Mouse (Mus musculus) megakaryocyte progenitor cell, adult 5-6 weeks (primary cell): ENCODE measurements around the gene Kif18b. TPM values are rescaled to one million over a fixed set of nuclear protein-coding genes. Genes with fewer than 3 reads are reported as not detected.

ENCODE experiments used
- ATAC-seq: replicated peaks from 2 replicates; pipeline ENCODE4 v1.8.0; 2016; ENCODE audit warnings: mild to moderate bottlenecking, moderate TSS enrichment, inconsistent platforms; ENCODE audit not compliant: poor library complexity
- total RNA-seq, 2 experiments: library from RNA; stranded (forward) in 1 of 2; stranded (reverse) in 1 of 2; fragments of 157-497, 149-512 nt in 1 of 2; fragments of 200-1000 nt in 1 of 2; gene quantifications; 2 replicates each; pipeline versions ENCODE4 v1.2.3 to v1.2.4; 2015 to 2017

Gene Kif18b
- total RNA-seq (2015) (18.8 and 19.0 TPM in 2 replicates), total RNA-seq (2017) (18.9 and 20.5 TPM in 2 replicates)

DNA sequence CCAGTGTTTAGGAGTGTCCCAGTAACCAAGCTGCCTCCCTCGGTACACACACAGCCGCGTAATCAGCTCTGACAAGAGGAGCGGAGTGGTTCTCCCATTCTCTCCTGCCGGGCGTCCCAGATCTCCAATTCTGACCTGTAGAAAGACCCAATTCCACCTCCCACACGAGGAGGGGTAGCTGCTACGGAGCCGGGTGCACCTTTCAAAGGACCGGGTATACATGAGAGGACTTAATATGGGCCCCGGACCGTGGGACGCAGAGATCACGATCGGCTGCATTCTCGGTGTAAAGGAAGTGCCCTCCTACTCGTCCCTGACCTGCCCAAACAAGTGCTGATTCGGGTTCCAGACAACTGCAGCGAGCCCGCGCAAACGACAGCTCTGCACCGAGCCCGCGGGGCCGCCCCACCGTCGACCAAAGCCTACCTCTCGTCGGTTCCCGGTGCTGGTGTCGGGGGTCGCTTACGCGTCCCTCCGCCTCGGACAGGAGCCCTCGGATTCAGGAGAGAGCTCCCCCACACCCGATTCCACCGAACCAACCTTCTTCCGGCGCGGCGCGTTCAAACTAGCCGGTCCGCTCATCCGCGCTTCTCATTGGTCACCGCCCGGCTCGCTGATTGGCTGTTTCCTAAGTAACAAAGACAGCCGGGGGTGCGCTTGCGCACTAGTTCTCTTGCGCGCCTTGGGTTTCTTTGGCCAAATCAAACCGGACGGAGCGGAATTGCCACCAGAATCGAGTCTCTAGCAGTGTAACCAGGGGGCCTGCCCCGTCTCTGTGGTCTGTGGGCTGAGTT lies at the start of gene Kif18b:
Gene Kif18b, minus strand, starts transcription at position 568 of the 794 bp plus-strand sequence.
- peak; percentile 95 for ATAC-seq

DNA sequence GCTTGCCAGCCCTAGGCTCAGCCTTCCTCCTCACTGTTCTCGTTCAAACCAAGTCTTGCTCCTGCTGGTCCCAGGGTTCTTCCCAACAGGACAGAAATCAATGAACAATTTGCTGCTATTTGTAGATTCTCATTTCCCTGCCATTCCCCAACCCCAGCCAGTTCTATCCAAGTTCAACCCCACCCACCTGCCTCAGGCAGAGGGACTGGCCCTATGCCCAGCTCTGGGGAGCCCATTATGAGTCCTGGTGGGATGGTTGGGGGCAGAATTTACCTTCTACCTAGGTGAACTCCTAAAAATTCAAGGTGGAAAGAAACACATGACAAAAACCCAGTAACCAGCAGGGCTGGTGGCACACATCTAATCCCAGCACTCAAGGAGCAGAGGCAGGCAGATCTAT lies 47.4 kb upstream of the Kif18b start:
- no peak for ATAC-seq

DNA sequence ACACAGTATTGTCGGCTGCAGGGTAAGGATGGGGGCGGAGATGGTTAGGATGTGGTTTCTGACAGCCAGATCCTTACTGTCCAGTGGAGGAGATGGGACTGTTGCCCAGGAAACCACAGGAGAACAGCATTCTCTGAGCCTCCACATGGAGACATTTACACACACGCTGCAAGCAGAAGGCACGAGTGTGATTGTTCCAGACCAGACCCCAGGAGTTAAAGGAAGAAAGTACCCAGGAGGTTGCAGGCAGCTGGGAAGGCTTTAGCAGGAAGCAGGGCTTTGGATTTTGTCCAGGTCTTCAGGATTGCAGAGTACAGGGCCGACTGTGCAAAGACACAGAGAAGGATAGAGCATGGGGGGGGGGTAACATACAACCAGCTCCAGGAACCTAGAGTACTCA lies 46.7 kb upstream of the Kif18b start:
- ATAC-seq: no peak

DNA sequence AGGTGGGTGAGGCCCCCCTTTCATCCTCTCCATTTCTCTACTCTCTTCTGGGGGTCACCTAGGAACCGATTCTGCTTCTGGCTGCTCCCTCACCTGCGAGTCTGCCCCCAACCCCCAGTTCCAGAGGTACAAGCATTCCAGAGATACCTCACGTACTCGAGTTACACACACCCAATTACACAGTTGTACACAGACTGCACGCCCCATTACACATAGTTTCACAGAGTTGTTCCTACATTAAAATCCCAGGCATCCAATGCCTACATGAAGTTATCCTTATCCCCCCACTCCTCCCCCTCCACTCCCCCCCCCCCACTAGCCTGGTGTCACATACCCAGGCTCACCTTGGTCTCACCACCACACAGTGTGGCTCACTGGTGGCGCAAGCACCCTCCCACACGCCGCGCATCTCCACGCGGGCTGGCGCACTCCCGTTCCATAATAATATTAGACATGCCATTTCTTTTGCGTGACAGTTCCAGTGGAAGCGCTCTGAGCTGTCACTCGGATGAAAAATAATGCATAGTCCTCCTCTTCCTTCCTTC lies 39.7 kb upstream of the Kif18b start:
- no peak for ATAC-seq

DNA sequence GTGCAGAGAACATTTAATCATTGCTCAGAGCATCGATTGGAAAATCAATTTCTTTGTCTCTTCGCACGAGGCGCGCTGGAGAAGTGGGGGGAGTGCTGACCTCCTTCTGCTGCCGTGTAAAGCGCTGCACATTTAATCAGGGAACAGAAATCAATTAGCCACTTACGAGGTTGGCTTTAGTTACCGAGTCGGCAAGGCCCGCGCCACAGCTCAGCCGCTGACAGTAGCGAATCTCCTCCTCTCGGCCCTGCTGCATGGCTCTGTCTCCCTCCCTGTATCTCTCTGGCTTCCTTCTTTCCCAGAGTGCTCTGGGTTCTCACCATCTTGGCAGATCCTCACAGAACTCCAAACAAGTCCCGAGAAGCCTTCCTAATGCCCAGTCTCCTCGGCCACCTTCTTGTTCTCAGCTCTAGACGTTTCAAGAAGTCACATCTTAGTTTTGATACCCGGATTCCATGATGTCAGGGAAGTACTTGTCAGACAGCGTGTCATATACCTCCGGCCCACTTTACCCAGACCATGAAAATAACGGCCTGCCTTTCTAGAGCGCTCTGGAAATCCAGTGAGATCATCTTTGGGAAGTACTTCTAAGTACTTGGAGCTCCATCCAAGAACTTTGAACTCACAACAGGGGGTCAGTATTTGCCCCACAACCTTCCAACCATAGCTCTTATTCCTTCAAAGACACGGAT lies 39.1 kb upstream of the Kif18b start:
- ATAC-seq: no peak

DNA sequence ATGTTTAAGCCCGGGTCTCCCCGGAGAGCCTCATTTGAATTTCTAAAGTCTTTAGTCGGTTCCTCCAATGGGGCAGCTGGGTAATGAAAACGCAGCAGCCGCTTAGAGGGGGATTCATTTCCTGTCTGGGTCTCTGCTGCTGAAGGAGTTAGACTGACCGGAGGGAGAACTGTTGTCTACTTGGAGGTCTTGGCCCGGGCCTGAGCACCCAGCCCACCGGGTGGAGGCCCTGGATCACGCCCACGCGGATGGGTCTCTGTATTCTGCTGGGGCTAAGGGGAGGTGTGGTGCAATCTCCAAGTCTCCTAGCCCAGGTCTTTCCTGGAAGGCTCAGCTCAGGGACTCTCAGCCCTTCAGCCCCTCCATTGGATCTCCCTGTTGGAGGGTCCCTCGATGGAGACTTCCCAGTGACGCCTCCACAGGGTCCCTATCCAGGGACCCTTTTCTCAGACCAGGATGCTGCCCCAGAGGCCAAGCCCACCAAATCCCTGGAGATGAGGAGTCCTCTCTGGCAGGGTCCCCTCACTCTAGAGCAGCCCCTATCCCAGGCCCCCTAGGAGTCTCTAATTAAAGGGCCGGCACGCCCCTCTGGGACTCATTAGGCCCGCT lies 38.4 kb upstream of the Kif18b start:
- ATAC-seq: no peak

DNA sequence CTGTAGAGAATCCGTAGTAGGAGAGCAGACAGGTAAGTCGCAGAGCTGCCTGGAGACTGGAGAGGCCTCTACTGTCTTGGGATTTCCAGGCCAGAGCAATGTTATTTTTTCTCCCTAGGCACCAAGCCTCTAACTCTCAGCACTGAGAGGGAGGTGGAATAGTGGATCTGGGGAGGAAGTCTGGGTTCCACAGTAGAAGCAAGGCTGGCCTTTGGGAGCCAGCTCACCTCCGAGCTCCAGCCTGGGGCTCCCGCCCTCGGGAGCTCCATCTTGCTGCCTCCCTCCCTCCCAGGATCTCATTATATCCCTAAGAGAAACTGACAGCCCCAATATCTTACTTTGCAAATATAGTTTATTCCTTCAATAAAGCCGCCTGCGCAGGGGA lies 37.9 kb upstream of the Kif18b start:
- no peak for ATAC-seq

DNA sequence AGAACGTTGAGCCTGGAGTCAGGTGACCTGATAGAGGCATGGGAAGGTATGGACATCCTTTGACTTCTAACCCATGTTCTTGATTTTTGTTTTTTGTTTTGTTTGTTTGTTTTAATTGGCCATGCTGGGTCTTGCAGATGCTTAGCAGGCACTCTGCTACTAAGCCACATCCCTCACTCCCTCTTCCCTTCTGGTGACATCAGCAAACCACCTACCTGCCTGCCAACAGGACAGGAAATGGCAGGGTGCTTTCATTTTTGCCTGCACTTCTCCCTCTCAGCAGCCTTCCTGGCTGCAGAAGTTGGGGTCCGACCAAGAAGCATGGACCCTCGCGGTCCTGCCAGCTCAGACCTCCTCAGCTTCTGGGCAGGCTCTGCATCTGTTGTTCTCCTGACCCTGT lies 36.2 kb upstream of the Kif18b start:
- ATAC-seq: no peak

DNA sequence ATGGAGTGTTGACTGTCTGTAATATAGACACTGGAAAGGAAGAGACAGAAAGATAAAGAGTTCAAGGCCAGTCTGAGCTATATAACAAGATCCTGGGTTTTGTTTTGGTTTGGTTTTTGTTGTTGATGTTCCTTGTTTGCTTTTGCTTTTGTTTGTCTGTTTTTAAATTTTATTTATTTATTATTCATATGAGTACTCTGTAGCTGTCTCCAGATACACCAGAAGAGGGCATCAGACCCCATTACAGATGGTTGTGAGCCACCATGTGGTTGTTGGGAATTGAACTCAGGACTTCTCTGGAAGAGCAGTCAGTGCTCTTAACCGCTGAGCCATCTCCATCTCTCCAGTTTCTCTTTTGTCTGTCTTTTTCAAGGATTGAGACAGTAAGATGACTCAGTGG lies 33.9 kb upstream of the Kif18b start:
- ATAC-seq: no peak

DNA sequence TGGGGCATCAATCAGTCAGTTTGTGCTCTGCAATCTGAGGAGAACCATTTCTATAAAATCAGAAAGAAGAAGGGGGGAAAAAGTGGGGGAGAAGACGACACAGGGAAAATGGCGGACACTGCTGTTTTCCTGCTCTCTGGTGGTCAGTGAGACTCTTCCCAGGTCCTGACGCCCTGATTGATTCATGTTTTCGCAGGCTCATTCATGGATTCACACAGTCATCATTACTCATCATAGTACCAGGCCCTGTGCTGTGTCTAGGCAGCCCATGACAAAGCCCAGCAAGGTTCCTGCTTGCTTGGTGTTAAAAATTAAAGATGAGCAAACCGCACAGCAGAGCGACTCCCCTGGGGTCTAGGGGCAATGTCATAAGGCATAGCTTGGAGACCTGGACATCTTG lies 33.5 kb upstream of the Kif18b start:
- ATAC-seq: no peak

DNA sequence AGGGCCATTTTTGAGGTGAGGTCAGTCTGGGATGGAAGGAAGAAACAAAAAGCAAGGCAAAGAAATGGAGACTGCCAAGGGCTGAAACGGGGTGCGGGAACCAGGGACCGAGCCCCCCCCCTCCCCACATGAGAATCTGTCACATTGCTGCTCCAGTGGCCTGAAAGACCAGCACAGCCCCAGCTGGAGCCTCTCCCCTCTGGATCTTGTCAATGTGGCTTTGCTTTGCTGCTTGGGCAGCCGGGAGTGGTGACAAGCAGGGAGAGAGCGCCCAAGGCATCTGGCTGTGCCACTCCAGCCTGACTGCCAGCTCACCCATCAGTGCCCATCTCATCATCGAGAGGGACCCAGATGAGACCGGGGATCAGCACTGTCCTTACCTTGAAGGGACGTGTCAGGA lies 32.8 kb upstream of the Kif18b start:
- no peak for ATAC-seq

DNA sequence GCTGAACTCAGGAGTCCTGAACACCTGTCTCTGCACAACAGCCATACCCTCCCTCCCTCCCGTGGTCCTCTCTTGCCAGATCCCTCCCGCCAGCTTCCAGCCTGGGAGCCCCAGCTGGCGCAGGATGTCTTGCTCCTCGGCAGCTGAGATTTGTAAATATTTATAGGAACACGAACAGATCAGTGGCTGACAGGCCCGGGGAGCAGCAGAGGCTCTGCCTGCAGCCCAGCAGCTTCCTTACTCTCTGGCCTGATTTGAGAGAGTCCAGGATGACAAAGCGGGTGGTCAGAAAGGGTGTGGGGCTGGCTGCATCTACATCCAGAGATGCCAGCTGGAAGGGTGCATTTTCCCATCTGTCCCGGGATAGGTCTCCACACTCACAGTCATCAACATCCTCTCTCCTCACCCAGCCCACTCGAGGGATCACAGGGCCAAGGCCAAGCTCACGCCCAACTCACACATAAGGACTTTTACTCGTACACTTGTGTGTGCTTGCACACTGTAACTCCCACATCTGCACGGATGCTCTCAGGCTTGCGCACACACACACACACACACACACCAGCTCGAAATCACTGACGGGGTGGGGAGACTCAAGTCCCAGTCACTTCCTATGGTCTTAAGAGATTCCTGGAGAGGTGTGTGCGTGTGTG lies 32.2 kb upstream of the Kif18b start:
- ATAC-seq: no peak

DNA sequence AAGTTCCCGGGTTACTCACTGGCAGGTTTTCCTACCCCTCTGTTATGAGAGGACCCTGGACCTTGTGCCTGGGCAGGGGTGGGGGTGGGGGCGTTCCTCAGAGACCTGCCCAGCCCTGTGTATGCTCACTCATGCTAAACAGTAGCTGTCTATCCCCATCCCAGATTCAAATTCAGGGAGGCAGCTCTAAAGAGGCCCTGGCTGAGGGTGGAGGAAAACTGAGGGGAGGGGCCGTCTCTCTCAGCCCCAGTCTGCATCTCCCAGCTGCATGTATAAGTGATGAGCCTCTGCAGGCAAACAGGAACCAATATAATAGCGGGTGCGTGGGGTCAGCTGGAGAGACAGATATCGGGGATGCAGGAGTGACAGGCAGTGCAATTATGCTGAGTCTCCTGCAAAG lies 28.0 kb upstream of the Kif18b start:
- no peak for ATAC-seq

DNA sequence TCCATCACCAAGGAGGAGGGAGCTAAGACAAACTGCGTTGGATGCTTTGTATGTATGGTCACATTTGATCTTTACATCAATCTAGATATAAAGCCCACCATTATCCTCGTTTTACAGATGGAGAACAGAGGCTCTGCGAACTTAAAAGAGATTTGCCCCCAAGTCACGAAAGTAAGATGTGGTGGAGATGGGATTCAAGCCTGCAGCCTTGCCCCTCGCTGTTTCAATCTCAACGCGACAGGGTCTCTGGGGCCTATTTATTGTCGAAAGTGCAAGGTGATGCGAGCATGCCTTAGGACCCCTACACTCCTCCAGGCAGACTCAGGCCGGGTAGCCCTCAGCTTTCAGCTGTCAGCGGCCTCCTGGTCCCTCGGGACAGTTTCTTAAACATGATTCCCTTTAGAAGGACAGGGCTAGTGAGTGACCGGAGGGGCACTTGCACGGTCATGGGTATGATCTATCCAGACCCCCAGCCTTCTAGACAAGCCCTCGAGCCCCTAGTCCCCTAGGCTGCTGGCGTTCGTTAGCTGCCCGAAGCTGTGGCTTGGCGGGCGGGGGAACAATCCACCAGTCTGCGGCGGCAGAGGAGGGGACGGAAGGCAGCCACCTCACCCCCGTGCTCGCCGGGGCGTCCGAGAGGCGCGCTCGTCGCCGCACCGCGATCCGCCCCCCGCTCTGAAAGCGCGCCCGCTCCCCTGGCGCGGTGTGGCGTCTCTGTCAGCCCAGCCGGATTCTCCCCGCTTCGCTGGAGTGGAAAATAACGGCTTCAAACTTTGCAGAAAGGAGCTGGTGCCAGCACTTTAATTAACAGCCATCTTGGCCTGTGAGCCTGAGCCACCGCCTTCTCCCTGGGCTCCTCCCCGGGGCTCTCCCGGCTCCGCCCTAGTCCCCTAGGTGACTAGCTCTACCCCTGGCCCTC lies 23.4 kb upstream of the Kif18b start:
- ATAC-seq: peak; percentile 27; the same call in 1 of the 2 replicates

DNA sequence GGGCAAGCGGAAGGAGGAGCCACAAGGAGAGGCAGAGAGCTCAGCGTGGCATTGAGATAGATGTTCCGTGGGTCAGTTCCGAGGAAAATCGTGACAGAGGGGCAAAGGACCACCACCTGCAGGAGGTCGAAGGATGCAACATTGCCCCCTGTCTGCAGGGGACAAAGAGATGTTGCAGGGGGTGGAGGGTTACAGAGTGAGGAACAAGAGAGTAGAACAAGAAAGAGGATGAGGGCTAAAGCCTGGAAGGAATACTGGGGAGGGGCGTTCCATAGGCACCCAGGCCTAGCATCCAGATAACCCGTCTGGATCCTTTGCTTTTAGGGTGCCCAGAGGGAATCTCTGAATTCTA lies 22.0 kb upstream of the Kif18b start:
- no peak for ATAC-seq

DNA sequence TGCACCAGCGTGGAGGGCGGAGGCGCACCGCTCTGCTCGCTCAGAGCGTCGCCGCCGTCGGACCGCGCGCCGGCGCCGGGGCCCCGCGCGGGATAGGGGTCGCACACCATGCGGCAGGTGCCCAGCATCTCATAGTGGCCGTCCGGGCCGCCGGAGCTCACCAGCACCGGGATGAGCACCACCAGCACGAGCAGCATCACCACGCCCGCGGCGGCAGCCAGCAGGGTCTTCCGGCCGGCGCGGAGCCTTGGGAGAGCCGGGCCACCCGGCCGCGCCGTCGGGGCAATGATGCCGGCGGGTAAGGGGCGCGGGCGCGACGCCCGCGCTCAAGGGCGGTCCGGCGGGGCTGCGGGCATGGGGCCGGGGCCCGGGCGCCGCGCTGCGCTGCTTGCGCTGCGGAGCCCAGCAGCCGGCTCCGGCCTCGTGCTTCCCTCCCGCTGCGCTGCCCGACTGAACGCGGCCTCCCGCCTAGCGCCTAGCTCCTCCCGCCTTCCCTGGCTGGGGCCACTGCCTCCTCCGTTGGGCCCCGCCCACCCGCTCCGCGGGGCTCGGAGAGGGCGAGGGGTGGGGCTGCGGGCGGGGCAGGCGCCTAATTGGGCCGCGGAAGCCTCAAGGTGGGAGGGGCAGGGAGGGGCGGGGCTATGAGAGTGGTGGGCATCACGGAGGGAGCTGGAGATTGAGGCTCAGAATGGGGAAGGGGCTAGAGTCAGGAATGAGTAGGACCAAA lies 21.5 kb upstream of the Kif18b start, which contains the start of gene C1ql1:
Gene C1ql1, minus strand, starts transcription at position 424 of the 727 bp plus-strand sequence.
- ATAC-seq: peak; percentile 95

DNA sequence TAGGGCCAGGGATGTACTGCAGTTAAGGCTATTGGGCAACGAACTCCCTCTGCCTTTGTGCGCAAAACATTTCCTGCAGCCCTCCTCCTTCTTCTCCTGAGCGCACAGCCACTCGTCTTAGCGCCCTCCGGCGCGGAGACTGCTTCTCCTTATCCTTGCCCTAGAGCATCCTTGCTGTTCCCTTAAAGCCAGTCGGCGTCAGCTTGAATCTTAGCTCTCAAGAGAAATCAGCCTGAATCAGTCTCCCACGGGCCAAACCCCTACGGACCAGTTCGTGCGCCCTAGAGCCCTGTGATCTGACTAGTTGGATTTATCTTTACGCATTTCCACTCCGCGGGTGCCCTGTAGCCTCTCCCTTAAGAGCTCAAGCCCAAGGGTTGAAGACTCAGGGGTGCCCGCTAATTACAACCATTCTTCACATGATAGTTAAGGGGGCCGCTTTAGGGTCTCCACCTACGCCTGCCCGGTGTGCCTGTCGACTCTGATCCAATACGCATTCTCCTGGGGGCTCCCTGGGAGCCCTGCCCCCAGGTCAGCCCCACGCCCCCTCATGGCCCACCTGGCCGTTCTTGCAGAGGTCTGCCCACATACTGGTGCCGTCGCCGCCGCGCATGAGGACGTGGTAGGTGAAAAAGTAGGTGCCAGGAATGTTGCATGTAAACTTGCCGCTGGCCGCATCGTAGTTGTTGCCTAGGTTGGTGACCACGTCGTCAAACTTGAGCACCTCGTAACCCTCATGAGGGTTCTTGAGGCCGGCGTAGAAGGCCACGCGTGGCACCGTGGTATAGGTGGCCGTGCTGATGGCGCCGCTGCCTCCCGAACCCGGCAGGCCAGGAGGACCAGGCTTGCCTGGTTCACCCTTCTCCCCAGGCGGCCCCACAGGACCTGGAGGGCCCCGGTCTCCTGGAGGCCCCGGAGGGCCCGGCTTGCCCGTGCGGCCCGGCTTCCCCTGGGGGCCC lies 20.7 kb upstream of the Kif18b start:
- no peak for ATAC-seq

DNA sequence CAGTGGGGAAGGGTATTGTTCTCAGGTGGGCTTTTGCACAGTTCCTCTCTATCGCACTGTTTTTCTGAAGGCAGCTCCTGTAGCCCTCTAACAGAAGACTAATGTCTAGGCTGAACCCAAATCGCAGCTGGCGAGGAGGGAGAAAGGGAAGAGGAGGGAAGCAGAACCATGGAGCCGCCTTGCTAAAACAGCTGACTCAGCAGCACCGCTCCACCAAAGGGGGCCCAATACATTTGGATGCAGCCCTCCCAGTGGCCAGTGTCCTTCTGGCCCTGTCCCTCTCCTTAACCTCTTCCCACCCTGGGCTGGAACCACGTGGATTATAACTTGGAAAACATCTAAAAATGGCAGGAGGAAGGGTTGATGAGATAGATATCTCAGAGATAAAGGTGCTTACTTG lies 16.3 kb upstream of the Kif18b start:
- no peak for ATAC-seq
